Mouse (Mus musculus) spleen, adult 2 months (tissue): Measurements from ENCODE around the gene Kcnip3.

Source experiments
- CTCF ChIP-seq: fragments of 200-500 bp; IDR thresholded peaks from 2 replicates; pipeline ENCODE4 v1.5.1; 2011; ENCODE audit warnings: mild to moderate bottlenecking, inconsistent platforms; ENCODE audit not compliant: insufficient read depth, insufficient read length, insufficient replicate concordance; ENCODE audit errors: extremely low read depth
- POLR2A ChIP-seq: fragments of 200-500 bp; IDR thresholded peaks from 2 replicates; pipeline ENCODE4 v1.6.1; 2011; ENCODE audit warnings: low read depth, low read length, inconsistent platforms

DNA sequence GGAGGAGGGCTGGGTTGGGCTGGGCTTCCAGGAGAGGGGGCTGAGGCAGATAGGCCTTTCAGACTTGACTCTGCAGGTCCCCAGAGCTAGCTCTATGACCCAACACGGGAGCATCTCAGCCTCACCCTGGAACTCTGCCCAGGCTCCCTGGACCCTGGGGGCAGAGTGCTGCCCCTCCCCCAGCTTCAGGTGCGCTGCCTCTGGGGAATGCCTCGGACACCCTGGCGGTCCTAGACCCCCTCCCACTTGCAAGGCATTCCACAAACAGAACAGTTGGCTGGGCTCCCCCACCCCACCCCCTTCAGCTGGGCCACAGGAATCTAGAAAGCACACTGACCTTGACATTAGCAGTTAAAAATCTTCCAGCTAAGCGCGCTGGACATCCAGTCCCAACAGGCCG, 72.2 kb downstream of the Kcnip3 start:
- TF ChIP-seq CTCF (no peak), POLR2A (no peak)
